Mouse (Mus musculus) layer of hippocampus, postnatal 14 days (tissue): Measurements from ENCODE around the gene S100a4. TPM values are rescaled to one million over a fixed set of nuclear protein-coding genes. Genes with fewer than 3 reads are reported as not detected.

ENCODE experiments used
- DNase-seq, 2 experiments: peaks; one replicate each; pipeline ENCODE4 v3.0.0; 2021 to 2022; ENCODE audit warnings: low spot score in 2 of 2, mixed read lengths in 1 of 2
- total RNA-seq, 2 experiments: library from RNA; stranded (reverse); gene quantifications; 2 replicates each; pipeline ENCODE4 v1.2.3; 2021

Gene S100a4
- total RNA-seq, 2 experiments from 2014 or later = 7.3 to 9.1 TPM

GRCm38 (mm10) chr3:90623435-90624071, 20.0 kb downstream of the S100a4 start:
- no peak for DNase-seq

- DNase-seq = no peak
These were observed 21.9 kb downstream of the S100a4 start for GRCm38 (mm10) chr3:90625496-90625895.

- no peak for DNase-seq
These were observed 22.9 kb downstream of the S100a4 start for GRCm38 (mm10) chr3:90626266-90627021.

- DNase-seq = no peak
These were observed 23.8 kb downstream of the S100a4 start for GRCm38 (mm10) chr3:90627366-90627765.

GRCm38 (mm10) chr3:90627807-90628206, 24.2 kb downstream of the S100a4 start:
- DNase-seq = no peak

GRCm38 (mm10) chr3:90629298-90629697, 25.7 kb downstream of the S100a4 start:
- no peak for DNase-seq

- DNase-seq = no peak
These were observed 28.4 kb downstream of the S100a4 start for GRCm38 (mm10) chr3:90631984-90632383.

GRCm38 (mm10) chr3:90638511-90639275, 35.1 kb downstream of the S100a4 start:
- no peak for DNase-seq

- DNase-seq = no peak
These were observed 36.1 kb downstream of the S100a4 start for GRCm38 (mm10) chr3:90639511-90640154.

GRCm38 (mm10) chr3:90640981-90641380, 37.4 kb downstream of the S100a4 start:
- DNase-seq = no peak

- peak in 1 of 2 experiments; percentile 24 for DNase-seq
These were observed 40.6 kb downstream of the S100a4 start for GRCm38 (mm10) chr3:90644220-90644619.

GRCm38 (mm10) chr3:90647291-90647690, 43.7 kb downstream of the S100a4 start:
- DNase-seq = no peak

GRCm38 (mm10) chr3:90648981-90649380, 45.4 kb downstream of the S100a4 start:
- peak in 1 of 2 experiments; percentile 8 for DNase-seq

- no peak for DNase-seq
These were observed 46.3 kb downstream of the S100a4 start for GRCm38 (mm10) chr3:90649832-90650231.

GRCm38 (mm10) chr3:90652878-90653508, 49.4 kb downstream of the S100a4 start:
- peak; percentile 66 to 85 for DNase-seq

GRCm38 (mm10) chr3:90653717-90654116, 50.1 kb downstream of the S100a4 start, which contains the start of gene S100a7a:
S100a7a (plus strand) TSS chr3:90654017.
- DNase-seq = no peak

Other genes with a start within 250 kb of the S100a4 start
- 10 to 100 TPM; 15.2 to 19.1 TPM for gene Slc27a3, start 213.8 kb upstream of the S100a4 start, total RNA-seq
- gene Ints3, start 170.1 kb upstream of the S100a4 start, total RNA-seq = 10 to 100 TPM; 60.5 to 67.0 TPM
- 1 to 10 TPM; 4.2 to 6.5 TPM for gene Npr1, start 137.9 kb upstream of the S100a4 start, total RNA-seq
- gene Ilf2, start 127.6 kb upstream of the S100a4 start, total RNA-seq = 10 to 100 TPM; 86.0 to 87.9 TPM
- 10 to 100 TPM; 47.0 to 51.7 TPM for gene Snapin, start 112.7 kb upstream of the S100a4 start, total RNA-seq
- gene Chtop, start 94.3 kb upstream of the S100a4 start, total RNA-seq = 100 to 1,000 TPM; 164 to 166 TPM
- 10 to 100 TPM; 91.9 to 92.5 TPM for gene S100a1, start 89.4 kb upstream of the S100a4 start, total RNA-seq
- gene S100a13, start 89.3 kb upstream of the S100a4 start, total RNA-seq = 10 to 100 TPM; 27.1 to 29.7 TPM
- gene S100a14, start 76.9 kb upstream of the S100a4 start, total RNA-seq = under 1 TPM; 0.60 to 0.74 TPM
- 100 to 1,000 TPM in 1 of 2 experiments, 10 to 100 TPM in 1; 97.9 to 107 TPM for gene S100a16, start 66.5 kb upstream of the S100a4 start, total RNA-seq
- gene S100a3, start 43.2 kb upstream of the S100a4 start, total RNA-seq = 1 to 10 TPM; 2.3 to 3.0 TPM
- not detected for gene S100a2, start 13.5 kb upstream of the S100a4 start, total RNA-seq
- gene Gm42674, start 1.9 kb upstream of the S100a4 start, total RNA-seq = not detected
- not detected for gene S100a5, start 4.8 kb downstream of the S100a4 start, total RNA-seq
- gene S100a6, start 9.1 kb downstream of the S100a4 start, total RNA-seq = 10 to 100 TPM; 26.3 to 30.1 TPM
- under 1 TPM in 1 of 2 experiments, not detected in 1; 0.35 TPM for gene S100a7a, start 50.2 kb downstream of the S100a4 start, total RNA-seq
- not detected for gene S100a8, start 65.2 kb downstream of the S100a4 start, total RNA-seq
- under 1 TPM in 1 of 2 experiments, not detected in 1; 0.83 TPM for gene S100a9, start 92.0 kb downstream of the S100a4 start, total RNA-seq
- not detected for gene Pglyrp4, start 123.1 kb downstream of the S100a4 start, total RNA-seq
- not detected for gene Gm5849, start 174.1 kb downstream of the S100a4 start, total RNA-seq